Mouse (Mus musculus) T-helper 17 cell (primary cell): ENCODE results near the gene Fnip2.
"Not testable (repeated sequence)": the region's sequence is repeated elsewhere in the genome, so short reads cannot be mapped to it uniquely, and the experiment has no call there.

ENCODE experiments used
- in situ Hi-C, 2 experiments: fragments of 300-600 bp; cut with MboI, MseI; formaldehyde crosslinking; loops; 1 replicate in 1 of 2; 2 replicates in 1 of 2; pipeline ENCODE4 v1.15.1; 2025; ENCODE audit warnings: high pct_unique_total_duplicates in 2 of 2

The Fnip2 gene

DNA sequence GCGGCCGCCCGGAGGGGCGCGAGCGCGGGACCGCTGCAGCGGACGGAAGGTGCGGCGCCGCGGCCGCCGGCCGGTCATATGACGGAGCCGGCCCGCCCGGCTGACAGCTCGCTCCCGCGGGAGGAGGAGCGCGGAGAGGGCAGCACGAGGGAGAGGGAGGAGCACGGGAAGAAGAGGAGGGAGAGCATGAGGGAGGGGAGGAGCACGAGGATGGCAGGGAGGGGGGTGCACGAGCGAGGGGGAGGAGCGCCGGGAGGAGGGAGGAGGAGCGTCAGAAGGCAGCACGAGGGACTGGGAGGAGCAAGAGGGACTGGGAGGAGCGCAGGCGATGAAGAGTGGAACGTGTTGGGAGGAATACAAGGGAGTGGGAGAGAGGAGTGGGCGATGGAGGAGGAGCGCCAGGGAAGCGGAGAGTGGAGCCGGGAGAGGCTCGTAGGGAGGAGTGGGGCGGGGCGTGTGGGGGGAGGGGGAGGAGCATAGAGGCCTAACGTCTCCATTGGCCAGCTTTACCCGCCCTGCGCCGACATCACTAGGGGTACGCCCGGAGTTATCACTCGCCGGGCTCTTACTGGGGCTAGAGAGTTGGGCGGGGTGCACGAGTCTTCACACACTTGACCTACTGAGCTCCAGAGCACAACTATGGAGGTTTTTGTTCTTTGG, at the start of gene Fnip2:
Gene Fnip2 (minus strand): TSS at position 94 of the 660 bp plus-strand sequence.
- in situ Hi-C loops = loop anchor here in 1 of 2 experiments (10.0 kb wide), 1 partner anchor 603 kb away; no protein-coding TSS in a partner anchor

GRCm38 (mm10) chr3:79609886-79610285, 42.3 kb upstream of the Fnip2 start:
- in situ Hi-C loops = no loop called here

DNA sequence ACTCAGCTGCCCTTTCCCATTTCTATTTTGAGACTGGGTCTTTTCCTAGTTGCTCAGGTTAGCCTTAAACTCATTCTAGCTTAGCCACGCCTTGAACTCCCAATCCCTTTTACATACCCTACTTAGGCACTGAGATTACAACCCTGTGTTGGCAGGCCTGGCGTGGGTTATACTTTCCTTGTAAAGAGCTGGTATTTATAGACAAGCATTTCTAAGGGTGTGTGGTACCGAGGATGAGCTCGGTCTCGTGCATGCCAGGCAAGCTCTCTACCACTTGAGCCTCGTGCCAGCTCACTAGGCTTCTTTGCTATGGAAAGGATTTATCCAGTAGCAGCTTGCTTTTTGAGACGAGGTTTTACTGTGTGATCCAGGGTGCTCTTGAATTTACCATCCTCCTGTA, 27.9 kb upstream of the Fnip2 start:
- in situ Hi-C loops = loop anchor here in 1 of 2 experiments (10.0 kb wide), 1 partner anchor 371 kb away; no protein-coding TSS in a partner anchor

- in situ Hi-C loops = loop anchor here in 1 of 2 experiments (5.0 to 10.0 kb wide), 2 partner anchors 367 to 630 kb away; no protein-coding TSS in a partner anchor
These were observed 24.3 kb upstream of the Fnip2 start for GRCm38 (mm10) chr3:79591793-79592471.

DNA sequence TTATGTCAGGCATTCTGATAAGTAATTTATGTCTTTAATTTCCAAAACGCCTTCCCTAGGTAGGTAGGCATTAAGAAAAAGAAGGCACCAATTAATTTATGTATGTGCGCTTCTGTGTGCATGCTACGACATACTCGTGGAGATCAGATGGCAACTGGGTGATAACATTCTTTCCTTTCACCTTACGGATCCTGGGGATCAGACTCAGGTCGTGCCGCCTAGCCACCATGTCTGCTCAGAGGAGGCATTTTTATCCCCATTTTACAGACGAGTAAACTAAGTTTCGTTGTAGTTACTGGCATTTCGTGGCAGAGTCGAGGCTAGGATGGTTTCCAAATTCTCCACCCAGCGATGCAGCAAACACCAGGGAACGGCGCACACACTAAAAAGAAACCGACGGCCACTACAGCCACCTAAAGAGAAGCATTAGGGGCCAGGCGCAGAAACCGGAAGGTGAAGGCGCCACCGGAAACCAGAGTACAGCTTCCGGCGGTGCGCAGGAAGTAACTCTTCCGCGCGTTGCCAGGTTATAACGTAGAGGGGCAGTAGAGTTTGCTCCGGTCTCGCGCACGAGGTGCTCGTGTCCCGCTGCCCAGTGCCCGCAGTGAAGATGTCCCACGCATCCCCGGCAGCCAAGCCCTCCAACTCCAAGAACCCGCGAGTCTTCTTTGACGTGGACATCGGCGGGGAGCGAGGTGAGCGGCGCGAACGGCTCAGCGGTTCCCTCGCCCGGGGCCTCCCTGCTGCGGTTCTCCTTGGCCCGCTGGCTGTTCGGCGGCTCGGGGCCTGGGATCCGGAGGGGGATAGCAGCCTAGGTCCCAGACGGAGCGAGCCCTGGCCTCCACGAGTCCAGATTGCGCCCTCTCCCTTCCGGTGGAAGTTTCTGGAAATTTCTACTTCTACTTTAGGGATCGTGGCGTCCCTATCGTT, 23.5 kb upstream of the Fnip2 start, which contains the start of gene Ppid:
Gene Ppid (plus strand): TSS at position 480 of the 930 bp plus-strand sequence.
- in situ Hi-C loops = loop anchor here in 1 of 2 experiments (5.0 to 10.0 kb wide), 2 partner anchors 366 to 629 kb away; no protein-coding TSS in a partner anchor

DNA sequence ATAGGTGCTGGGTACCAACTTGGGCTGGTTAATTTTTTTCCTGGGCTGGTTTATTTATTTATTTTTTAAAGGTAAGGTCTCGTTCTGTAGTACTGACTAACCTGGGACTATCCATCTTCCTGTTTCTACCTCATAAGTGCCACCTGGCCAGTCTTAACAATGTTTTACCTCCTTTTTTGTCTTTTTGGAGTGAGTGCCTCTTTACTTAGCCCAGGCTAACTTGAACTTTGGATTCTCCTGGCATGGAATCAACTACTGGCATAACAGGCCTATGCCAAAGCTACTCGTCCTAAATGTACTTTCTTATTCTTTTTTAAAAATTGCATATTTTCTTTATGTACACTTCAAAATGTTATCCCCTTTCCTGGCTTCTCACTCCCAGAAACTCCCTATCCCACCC, 22.1 kb upstream of the Fnip2 start:
- in situ Hi-C loops = loop anchor here (5.0 to 10.0 kb wide), 4 partner anchors 365 to 632 kb away; no protein-coding TSS in a partner anchor

- in situ Hi-C loops = loop anchor here (5.0 to 10.0 kb wide), 3 partner anchors 362 to 630 kb away; no protein-coding TSS in a partner anchor
These were observed 19.2 kb upstream of the Fnip2 start for GRCm38 (mm10) chr3:79586804-79587203.

- in situ Hi-C loops = loop anchor here (5.0 to 10.0 kb wide), 2 partner anchors 83 to 355 kb away; no protein-coding TSS in a partner anchor
These were observed 12.4 kb upstream of the Fnip2 start for GRCm38 (mm10) chr3:79579891-79580575.

DNA sequence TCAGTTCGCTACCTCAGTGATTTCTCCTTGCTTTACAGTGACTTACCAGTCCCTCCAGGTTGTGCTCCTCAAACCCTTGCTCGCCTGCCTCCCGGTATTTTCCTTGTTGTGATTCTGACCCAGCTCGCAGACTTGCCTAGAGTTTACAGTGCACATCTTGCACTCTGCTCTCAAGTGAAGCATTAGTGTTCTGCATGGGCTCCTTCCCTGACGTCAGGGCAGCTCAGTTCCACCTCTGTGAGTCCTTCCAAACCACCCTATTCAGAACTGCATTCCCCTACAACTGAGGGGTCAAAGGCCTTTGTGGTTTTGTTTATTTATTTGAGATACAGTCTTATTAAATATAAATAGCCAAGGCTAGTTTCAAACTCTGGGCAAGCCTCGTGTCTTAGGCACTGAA, 10.6 kb upstream of the Fnip2 start:
- in situ Hi-C loops = no loop called here

DNA sequence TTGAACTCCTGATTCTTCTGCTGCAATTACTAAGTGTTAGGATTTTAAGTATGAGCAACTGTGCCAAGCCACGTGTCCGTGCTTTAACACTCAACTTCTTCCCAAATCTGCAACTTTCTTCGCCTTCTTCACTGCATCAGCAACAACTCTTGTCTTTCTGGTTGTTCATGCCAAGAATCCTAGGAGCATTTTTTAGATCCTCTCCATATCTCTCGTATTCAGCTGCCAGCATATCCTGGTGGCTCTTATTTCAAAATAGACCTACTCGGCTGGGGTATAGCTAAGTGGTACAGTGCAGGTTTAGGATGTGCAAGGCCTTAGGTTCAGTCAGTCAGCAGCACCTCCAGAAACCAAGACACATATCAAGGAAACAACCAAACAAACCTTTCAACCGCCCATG, 10.0 kb upstream of the Fnip2 start:
- in situ Hi-C loops = no loop called here

GRCm38 (mm10) chr3:79576865-79577264, 9.3 kb upstream of the Fnip2 start:
- in situ Hi-C loops = no loop called here

- in situ Hi-C loops = no loop called here
These were observed 8.8 kb upstream of the Fnip2 start for GRCm38 (mm10) chr3:79576468-79576816.

DNA sequence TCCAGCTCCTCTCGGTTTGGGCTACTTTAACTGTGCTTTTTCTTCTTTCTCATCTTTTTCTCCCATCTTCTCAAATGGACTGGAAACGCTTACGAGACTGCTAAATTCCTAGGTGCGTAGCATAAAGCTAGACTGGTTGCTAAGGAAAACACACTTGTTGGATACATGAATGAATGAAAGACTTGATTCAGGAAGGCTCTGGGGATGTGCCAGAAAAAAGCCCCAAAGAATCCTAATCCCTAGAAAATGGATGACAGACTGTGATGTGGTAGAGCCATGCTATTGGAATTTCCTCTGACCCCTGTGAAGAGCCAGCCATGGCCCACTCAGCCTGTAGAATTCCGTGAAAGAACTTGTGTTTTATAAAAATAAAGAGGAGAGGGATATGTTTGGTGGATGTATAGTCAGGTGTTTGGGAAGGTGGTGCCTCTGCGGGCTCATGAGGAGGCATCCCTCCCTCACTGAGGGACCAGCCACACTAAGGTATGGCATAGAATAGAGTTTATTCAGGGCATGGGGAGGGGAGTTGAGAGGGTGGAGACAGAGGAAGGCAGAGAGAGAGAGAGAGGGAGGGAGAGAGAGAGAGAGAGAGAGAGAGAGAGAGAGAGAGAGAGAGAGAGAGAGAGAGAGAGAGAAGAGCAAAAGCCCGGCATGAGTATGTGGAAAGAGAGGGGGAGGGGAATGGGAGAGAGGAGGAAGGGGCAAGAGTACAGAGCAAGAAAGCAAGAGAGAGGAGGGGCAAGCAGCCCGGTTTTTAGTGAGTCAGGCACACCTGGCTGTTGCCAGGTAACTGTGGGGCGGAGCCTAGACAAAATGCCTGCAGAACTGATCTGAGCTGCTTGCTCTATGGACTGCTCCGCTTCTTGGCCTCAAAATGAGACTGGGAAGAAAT, 8.2 kb upstream of the Fnip2 start:
- in situ Hi-C loops = no loop called here

DNA sequence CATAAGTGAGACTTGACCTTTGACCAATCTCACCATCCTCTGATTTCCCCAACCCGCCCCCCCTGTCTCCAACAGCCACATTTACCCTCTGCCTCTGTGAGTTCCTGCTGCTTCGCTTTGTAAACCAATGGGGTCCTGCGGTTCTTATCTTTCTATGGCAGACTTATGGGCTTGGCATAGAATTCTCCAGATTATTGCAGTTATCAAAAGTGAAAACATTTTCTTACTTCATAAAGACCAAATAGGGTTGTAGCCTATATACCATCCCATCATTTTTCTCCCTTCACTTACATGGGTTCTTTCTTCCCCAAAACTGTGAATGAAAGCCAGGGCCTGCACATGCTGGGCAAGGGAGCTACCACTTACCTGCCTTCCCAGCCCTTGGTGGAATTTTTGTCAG, 6.7 kb upstream of the Fnip2 start:
- in situ Hi-C loops = no loop called here

DNA sequence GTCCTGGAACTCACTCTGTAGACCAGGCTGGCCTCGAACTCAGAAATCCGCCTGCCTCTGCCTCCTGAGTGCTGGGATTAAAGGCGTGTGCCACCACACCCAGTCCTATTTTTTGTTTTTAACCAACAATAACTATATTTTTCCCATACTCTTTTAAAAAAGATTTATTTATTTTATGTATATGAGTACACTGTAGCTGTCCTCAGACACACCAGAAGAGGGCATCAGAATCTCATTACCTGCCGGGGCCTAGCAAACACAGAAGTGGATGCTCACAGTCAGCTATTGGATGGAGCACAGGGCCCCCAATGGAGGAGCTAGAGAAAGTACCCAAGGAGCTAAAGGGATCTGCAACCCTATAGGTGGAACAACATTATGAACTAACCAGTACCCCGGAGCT, 5.8 kb upstream of the Fnip2 start:
- in situ Hi-C loops = not testable (repeated sequence)

DNA sequence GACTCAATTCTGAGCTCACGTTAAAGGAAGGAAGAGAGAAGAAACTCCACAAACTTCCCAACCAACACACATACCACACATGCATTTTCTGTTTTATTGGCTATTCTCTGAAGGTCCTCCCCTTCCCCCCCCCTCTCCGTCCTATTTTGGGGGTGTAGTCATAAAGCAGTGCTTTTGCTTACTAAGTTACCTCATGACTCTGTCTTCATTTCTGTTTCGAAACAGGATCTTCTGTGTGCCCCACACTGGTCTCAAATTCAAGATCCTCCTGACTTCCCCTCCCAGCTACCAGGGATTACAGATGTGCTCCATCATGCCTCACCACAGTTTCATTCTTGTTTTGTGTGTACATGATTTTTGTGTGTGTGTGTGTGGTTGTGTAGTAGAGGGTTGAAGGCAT, 4.8 kb upstream of the Fnip2 start:
- in situ Hi-C loops = no loop called here

DNA sequence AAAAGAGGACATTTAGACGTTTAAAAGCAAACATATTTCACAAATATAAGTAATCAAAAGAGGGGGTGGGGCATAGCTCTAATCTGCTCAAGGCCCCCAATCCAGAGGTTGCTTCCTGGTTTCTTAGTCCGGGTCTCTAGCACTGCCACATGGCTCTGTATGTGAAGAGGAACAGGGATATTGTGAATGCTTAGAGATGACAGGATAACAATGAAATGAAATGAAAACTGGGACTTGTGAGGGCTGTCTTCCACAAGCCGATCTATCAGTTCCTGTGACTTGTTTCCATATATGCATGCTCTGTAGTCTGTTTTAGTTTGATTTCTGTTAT, 1.7 kb upstream of the Fnip2 start:
- in situ Hi-C loops = loop anchor here in 1 of 2 experiments (10.0 kb wide), 1 partner anchor 605 kb away; no protein-coding TSS in a partner anchor

GRCm38 (mm10) chr3:79568629-79569350, 1.2 kb upstream of the Fnip2 start:
- in situ Hi-C loops = loop anchor here in 1 of 2 experiments (10.0 kb wide), 1 partner anchor 604 kb away; no protein-coding TSS in a partner anchor
